Mouse (Mus musculus) erythroblast, embryonic 14.5 days (primary cell): ENCODE results near the gene Dapk3. TPM values are rescaled to one million over a fixed set of nuclear protein-coding genes. Genes with fewer than 3 reads are reported as not detected.

Experiments used
- H3K27me3 ChIP-seq: 2 replicates; pipeline ENCODE4 v1.6.1; 2012; ENCODE audit warnings: inconsistent platforms; ENCODE audit not compliant: control insufficient read depth
- H3K36me3 ChIP-seq: 2 replicates; pipeline ENCODE4 v1.6.1; 2012; ENCODE audit warnings: mild to moderate bottlenecking, inconsistent platforms; ENCODE audit not compliant: control insufficient read depth
- H3K4me1 ChIP-seq: 2 replicates; pipeline ENCODE4 v1.6.1; 2012; ENCODE audit warnings: inconsistent platforms; ENCODE audit not compliant: control insufficient read depth
- H3K4me3 ChIP-seq: replicated peaks from 2 replicates; pipeline ENCODE3; 2012; ENCODE audit warnings: moderate library complexity, mild to moderate bottlenecking, inconsistent platforms
- H3K9me3 ChIP-seq: 2 replicates; pipeline ENCODE4 v1.6.1; 2012; ENCODE audit warnings: low read length, inconsistent platforms, mixed read lengths; ENCODE audit not compliant: control insufficient read depth
- GATA1 ChIP-seq: IDR thresholded peaks from 2 replicates; pipeline ENCODE4 v1.6.1; 2012; ENCODE audit warnings: low read length, inconsistent platforms, mixed read lengths
- TAL1 ChIP-seq: IDR thresholded peaks from 3 replicates; pipeline ENCODE4 v1.6.1; 2012; ENCODE audit warnings: low read length, inconsistent platforms, mixed read lengths
- polyA plus RNA-seq: library from polyadenylated mRNA; stranded (reverse); fragments of >175 nt; gene quantifications from 2 replicates; pipeline ENCODE4 v1.2.3, GENCODE M21; 2012

The Dapk3 gene
- polyA plus RNA-seq = 8.1 and 8.3 TPM in 2 replicates

DNA sequence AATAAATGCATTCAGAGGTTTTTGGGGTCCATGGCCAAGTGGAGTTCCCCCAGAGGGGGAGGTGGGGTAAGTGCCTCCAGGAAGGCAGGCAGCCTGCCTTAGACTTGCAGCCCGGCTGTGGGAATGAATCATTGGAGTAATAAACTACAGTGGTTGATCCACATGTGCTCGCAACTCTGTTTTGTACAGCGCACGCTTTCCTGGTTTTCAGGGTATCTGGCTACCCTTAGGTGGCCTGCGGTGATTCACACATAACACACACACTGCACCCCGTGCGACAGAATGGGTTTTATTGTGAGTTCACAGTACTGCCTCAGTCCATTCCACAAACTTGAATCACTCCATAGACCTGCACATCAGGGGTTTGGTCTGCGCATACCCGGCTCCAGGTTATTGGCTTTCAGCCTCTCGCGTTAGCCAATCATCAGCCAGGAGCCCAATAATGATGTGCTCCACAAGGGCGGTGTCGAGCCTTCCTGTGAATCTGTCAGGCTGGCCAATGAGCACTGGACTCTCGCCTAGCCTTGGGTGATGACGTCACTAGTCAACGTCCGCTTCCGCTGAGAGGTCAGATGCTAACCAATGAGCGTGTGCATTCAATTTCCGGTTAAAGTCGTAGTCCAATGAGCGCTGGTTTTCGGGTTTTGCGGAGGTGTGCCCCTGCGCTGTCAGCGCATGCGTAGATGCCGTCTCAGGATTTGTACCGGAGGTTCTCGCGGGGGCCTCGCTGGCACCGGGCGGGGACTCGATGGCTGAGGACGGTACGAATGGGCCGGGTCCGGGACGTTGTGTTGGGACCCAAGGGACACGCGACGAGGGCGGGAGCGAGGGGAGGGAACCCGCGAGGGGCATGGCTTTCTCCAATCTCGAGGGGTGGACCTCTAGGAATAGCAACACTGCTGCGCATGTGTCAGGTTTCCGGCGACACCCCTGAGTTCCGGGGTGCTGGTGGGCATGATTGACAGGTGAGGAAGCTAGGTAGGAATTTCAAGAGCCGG is at the start of gene Dapk3:
TSS of gene Dapk3 (plus strand) at position 670 of the 998 bp plus-strand sequence.
- H3K27me3 ChIP-seq = no peaks in the 10 kb centered on the region; the same call in 1 of the 2 replicates
- TF ChIP-seq GATA1 = no peak
- peak within 1 kb of the TSS; percentile 72 for H3K4me3 ChIP-seq
- H3K4me1 ChIP-seq = peaks cover 73% of the 10 kb centered on the region
- H3K36me3 ChIP-seq = peaks cover 87% of the 10 kb centered on the region
- H3K9me3 ChIP-seq = no peaks in the 10 kb centered on the region

- peaks cover 15% of the 10 kb centered on the region for H3K36me3 ChIP-seq
- H3K9me3 ChIP-seq = no peaks in the 10 kb centered on the region
- no peak for TF ChIP-seq GATA1
- no peak for TF ChIP-seq TAL1
- H3K27me3 ChIP-seq = no peaks in the 10 kb centered on the region
- peak overlapping the region; percentile 89 for H3K4me3 ChIP-seq
- peaks cover 66% of the 10 kb centered on the region for H3K4me1 ChIP-seq
Measured at GRCm38 (mm10) chr10:81134181-81134587, 48.6 kb upstream of the Dapk3 start.

- Histone ChIP-seq H3K4me1 (peaks cover 66% of the 10 kb centered on the region), H3K27me3 (no peaks in the 10 kb centered on the region), H3K9me3 (no peaks in the 10 kb centered on the region), H3K4me3 (peak within 1 kb of the TSS; percentile 89), H3K36me3 (peaks cover 24% of the 10 kb centered on the region)
- TF ChIP-seq TAL1 = no peak
- TF ChIP-seq GATA1 = no peak
Measured at GRCm38 (mm10) chr10:81134966-81135681, 47.7 kb upstream of the Dapk3 start, which contains the start of gene Zbtb7a. TSS of gene Zbtb7a (plus strand) at chr10:81135220.

GRCm38 (mm10) chr10:81135831-81136705 is 46.7 kb upstream of the Dapk3 start:
- H3K4me3 ChIP-seq = peak overlapping the region; percentile 89
- H3K9me3 ChIP-seq = no peaks in the 10 kb centered on the region
- H3K27me3 ChIP-seq = no peaks in the 10 kb centered on the region
- TF ChIP-seq TAL1 (no peak), GATA1 (peak; percentile 72)
- peaks cover 67% of the 10 kb centered on the region for H3K4me1 ChIP-seq
- H3K36me3 ChIP-seq = peaks cover 34% of the 10 kb centered on the region

- H3K4me3 ChIP-seq = peak overlapping the region; percentile 89
- H3K9me3 ChIP-seq = no peaks in the 10 kb centered on the region
- H3K4me1 ChIP-seq = peaks cover 73% of the 10 kb centered on the region
- H3K27me3 ChIP-seq = no peaks in the 10 kb centered on the region
- TF ChIP-seq TAL1 = no peak
- no peak for TF ChIP-seq GATA1
- peaks cover 41% of the 10 kb centered on the region for H3K36me3 ChIP-seq
Measured at GRCm38 (mm10) chr10:81136706-81137231, 46.0 kb upstream of the Dapk3 start.

GRCm38 (mm10) chr10:81137252-81138130 is 45.3 kb upstream of the Dapk3 start:
- H3K4me3 ChIP-seq = peak overlapping the region; percentile 89
- H3K4me1 ChIP-seq = peaks cover 75% of the 10 kb centered on the region
- peaks cover 48% of the 10 kb centered on the region for H3K36me3 ChIP-seq
- no peaks in the 10 kb centered on the region for H3K27me3 ChIP-seq
- peaks cover 2% of the 10 kb centered on the region for H3K9me3 ChIP-seq
- TF ChIP-seq TAL1 = no peak; the same call in 2 of the 3 replicates
- TF ChIP-seq GATA1 = peak; percentile 64

DNA sequence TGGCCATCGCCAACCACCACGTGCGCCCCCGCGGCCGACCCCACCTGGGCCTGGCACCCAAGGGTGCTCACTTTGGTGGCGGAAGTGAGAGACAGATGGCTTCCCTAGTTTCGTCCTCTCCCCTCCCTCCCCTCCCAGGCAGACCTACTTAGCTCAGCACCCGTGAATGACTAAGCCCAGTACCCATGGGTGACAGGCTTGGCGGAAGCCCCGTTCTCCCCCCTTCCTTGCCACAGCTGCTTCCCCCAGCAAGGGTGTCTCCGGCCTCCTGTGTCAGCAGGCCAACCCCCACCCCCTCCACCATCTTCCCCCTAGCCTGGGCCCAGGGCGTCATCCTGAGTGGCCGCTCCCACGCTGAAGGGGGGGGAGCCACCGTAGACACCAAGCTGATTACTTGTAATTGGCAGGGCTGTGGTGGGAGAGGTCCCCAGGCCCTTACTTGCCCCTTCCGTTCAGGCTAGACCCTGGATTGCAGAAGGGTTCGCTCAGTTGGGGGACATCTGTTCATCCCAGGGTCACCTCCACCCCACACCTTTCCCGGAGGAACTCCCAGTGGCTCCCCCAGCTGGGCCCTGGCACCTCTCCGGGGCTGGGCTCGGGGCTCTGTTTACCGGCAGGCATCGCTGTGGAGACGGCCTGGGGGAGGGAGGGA is 44.5 kb upstream of the Dapk3 start:
- no peak for TF ChIP-seq GATA1
- no peak for TF ChIP-seq TAL1
- Histone ChIP-seq H3K4me3 (peak overlapping the region; percentile 89), H3K36me3 (peaks cover 54% of the 10 kb centered on the region), H3K4me1 (peaks cover 77% of the 10 kb centered on the region), H3K9me3 (peaks cover 8% of the 10 kb centered on the region), H3K27me3 (no peaks in the 10 kb centered on the region)
